Mouse (Mus musculus): ENCODE results near the gene Trim63. TPM values are rescaled to one million over a fixed set of nuclear protein-coding genes. Genes with fewer than 3 reads are reported as not detected.

Trim63 gene
- polyA plus RNA-seq, 1 experiment from 2014 or later, result 0.75 TPM

GRCm38 (mm10) chr4:134374306-134374705 lies 59.4 kb downstream of the Trim63 start:
- ATAC-seq, result no peak
- no peak for TF ChIP-seq EP300 (IDR thresholded peaks at IDR 0.05)
- no peak for TF ChIP-seq CTCF (IDR thresholded peaks at IDR 0.05)
- Histone ChIP-seq H3K4me2 (replicated peaks; ENCODE audit: low read depth, low read length) (no peak overlapping the region), H3K4me3 (ENCODE audit: low read depth, low read length) (no peak overlapping the region), H3K27ac (ENCODE audit: low read length) (no peak overlapping the region), H3K27me3 (replicated peaks; ENCODE audit: insufficient read depth, low read length) (peaks cover 16% of the 10 kb centered on the region), H3K4me1 (ENCODE audit: insufficient read depth, low read depth, low read length) (peaks cover 7% of the 10 kb centered on the region), H3K9ac (replicated peaks; ENCODE audit: low read depth) (no peak overlapping the region), H3K36me3 (ENCODE audit: insufficient read depth, low read length) (no peaks in the 10 kb centered on the region), H3K9me3 (ENCODE audit: low read length) (no peaks in the 10 kb centered on the region)
- WGBS, result 50% methylated on average over 1 of the region's 1 CpGs
- DNase-seq (ENCODE audit: low spot score), result no peak

- no peaks in the 10 kb centered on the region for H3K36me3 ChIP-seq (ENCODE audit: insufficient read depth, low read length)
- DNase-seq (ENCODE audit: low spot score) (no peak), ATAC-seq (no peak)
- H3K4me2 ChIP-seq (replicated peaks; ENCODE audit: low read depth, low read length), result no peak overlapping the region
- no peak for TF ChIP-seq CTCF (IDR thresholded peaks at IDR 0.05)
- no peak for TF ChIP-seq EP300 (IDR thresholded peaks at IDR 0.05)
- no peak overlapping the region for H3K9ac ChIP-seq (replicated peaks; ENCODE audit: low read depth)
- WGBS, result 36% methylated on average over 10 of the region's 10 CpGs
- no peaks in the 10 kb centered on the region for H3K9me3 ChIP-seq (ENCODE audit: low read length)
- H3K27me3 ChIP-seq (replicated peaks; ENCODE audit: insufficient read depth, low read length), result no peaks in the 10 kb centered on the region
- H3K4me3 ChIP-seq (ENCODE audit: low read depth, low read length), result no peak overlapping the region
- H3K27ac ChIP-seq (ENCODE audit: low read length), result no peak overlapping the region
- no peaks in the 10 kb centered on the region for H3K4me1 ChIP-seq (ENCODE audit: insufficient read depth, low read depth, low read length)
Measured at GRCm38 (mm10) chr4:134378089-134378615, 63.2 kb downstream of the Trim63 start.

Other genes with a start within 250 kb of the Trim63 start
- 65.8 and 65.9 TPM in 2 replicates for gene Cd52, start 220.0 kb upstream of the Trim63 start, polyA plus RNA-seq (2015; fragmentation: Nextera tagmentation; extraction: Ambion mirVana)
- 10.3 and 11.3 TPM in 2 replicates for gene Ubxn11, start 212.6 kb upstream of the Trim63 start, polyA plus RNA-seq (2015; fragmentation: Nextera tagmentation; extraction: Ambion mirVana)
- 476 and 513 TPM in 2 replicates for gene Sh3bgrl3, start 186.3 kb upstream of the Trim63 start, polyA plus RNA-seq (2015; fragmentation: Nextera tagmentation; extraction: Ambion mirVana)
- gene Cep85, start 128.0 kb upstream of the Trim63 start, polyA plus RNA-seq (2015; fragmentation: Nextera tagmentation; extraction: Ambion mirVana), result 36.6 and 74.1 TPM in 2 replicates
- not detected in 2 replicates for gene Gm7534, start 112.1 kb upstream of the Trim63 start, polyA plus RNA-seq (2015; fragmentation: Nextera tagmentation; extraction: Ambion mirVana)
- gene Catsper4, start 87.7 kb upstream of the Trim63 start, polyA plus RNA-seq (2015; fragmentation: Nextera tagmentation; extraction: Ambion mirVana), result 0.25 and 0.33 TPM in 2 replicates
- 11.9 and 13.0 TPM in 2 replicates for gene Cnksr1, start 76.7 kb upstream of the Trim63 start, polyA plus RNA-seq (2015; fragmentation: Nextera tagmentation; extraction: Ambion mirVana)
- gene E130218I03Rik, start 71.5 kb upstream of the Trim63 start, polyA plus RNA-seq (2015; fragmentation: Nextera tagmentation; extraction: Ambion mirVana), result 0.31 TPM in 1 of 2 replicates, not detected in the other
- 9.0 and 9.2 TPM in 2 replicates for gene Zfp593, start 69.5 kb upstream of the Trim63 start, polyA plus RNA-seq (2015; fragmentation: Nextera tagmentation; extraction: Ambion mirVana)
- gene Gm30191, start 68.2 kb upstream of the Trim63 start, polyA plus RNA-seq (2015; fragmentation: Nextera tagmentation; extraction: Ambion mirVana), result not detected in 2 replicates
- 23.6 and 24.5 TPM in 2 replicates for gene Grrp1, start 61.0 kb upstream of the Trim63 start, polyA plus RNA-seq (2015; fragmentation: Nextera tagmentation; extraction: Ambion mirVana)
- gene Pdik1l, start 27.2 kb upstream of the Trim63 start, polyA plus RNA-seq (2015; fragmentation: Nextera tagmentation; extraction: Ambion mirVana), result 9.9 and 10.0 TPM in 2 replicates
- 0.79 and 1.1 TPM in 2 replicates for gene Slc30a2, start 28.1 kb downstream of the Trim63 start, polyA plus RNA-seq (2015; fragmentation: Nextera tagmentation; extraction: Ambion mirVana)
- gene Extl1, start 68.7 kb downstream of the Trim63 start, polyA plus RNA-seq (2015; fragmentation: Nextera tagmentation; extraction: Ambion mirVana), result 0.82 and 1.3 TPM in 2 replicates
- 14.1 and 16.2 TPM in 2 replicates for gene Pafah2, start 81.2 kb downstream of the Trim63 start, polyA plus RNA-seq (2015; fragmentation: Nextera tagmentation; extraction: Ambion mirVana)
- gene Stmn1, start 153.2 kb downstream of the Trim63 start, polyA plus RNA-seq (2015; fragmentation: Nextera tagmentation; extraction: Ambion mirVana), result 260 and 357 TPM in 2 replicates
- 27.5 and 33.0 TPM in 2 replicates for gene Paqr7, start 181.6 kb downstream of the Trim63 start, polyA plus RNA-seq (2015; fragmentation: Nextera tagmentation; extraction: Ambion mirVana)
- 0.84 and 1.6 TPM in 2 replicates for gene Aunip, start 195.9 kb downstream of the Trim63 start, polyA plus RNA-seq (2015; fragmentation: Nextera tagmentation; extraction: Ambion mirVana)
- 169 and 188 TPM in 2 replicates for gene Mtfr1l, start 220.3 kb downstream of the Trim63 start, polyA plus RNA-seq (2015; fragmentation: Nextera tagmentation; extraction: Ambion mirVana)
- 13.6 and 17.7 TPM in 2 replicates for gene Selenon, start 237.0 kb downstream of the Trim63 start, polyA plus RNA-seq (2015; fragmentation: Nextera tagmentation; extraction: Ambion mirVana)